ENCODE assay signal across 13 mouse cellular contexts in the genomic region with DNA sequence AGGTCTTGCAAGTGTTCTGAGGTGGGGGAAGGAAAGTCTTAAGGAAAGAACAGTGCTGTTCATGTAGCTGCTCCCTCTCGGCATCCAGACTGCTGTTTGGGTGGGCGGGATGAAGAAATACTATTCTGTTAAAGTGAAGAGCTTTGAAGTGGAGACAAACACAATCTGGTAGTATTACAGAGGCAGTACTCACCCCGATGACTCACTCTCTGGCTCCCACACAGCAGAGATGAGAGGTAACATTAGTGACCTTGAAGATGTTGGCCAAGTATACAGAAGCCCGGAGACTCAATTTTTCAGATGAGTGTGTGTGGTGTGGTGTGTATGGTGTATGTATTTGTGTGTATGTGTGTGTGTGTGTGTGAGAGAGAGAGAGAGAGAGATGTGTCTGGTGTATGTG. TPM values are rescaled to one million over a fixed set of nuclear protein-coding genes. Genes with fewer than 3 reads are reported as not detected.
DNase-seq lines count a peak whose midpoint lies in the region; ATAC-seq and TF ChIP-seq lines count a peak whose summit lies in the region.
"Had no signal": no experiment of that assay in that cellular context is flagged by ENCODE, and none has a peak within 500 bp of the region (broad histone marks: within the 10 kb centered on the region; RNA-seq: fewer than 3 reads in every experiment).

No protein-coding gene starts in this region.

- no peak overlapping the region for H3K4me2 ChIP-seq in heart, postnatal 0 days (ENCODE audit: low read depth, low read length)
- no peak overlapping the region for H3K4me2 ChIP-seq in stomach, embryonic 16.5 days (ENCODE audit: low read depth, low read length)
- no peak overlapping the region for H3K4me2 ChIP-seq in forebrain, embryonic 11.5 days (ENCODE audit: low read depth, low read length, severe bottlenecking)
- H3K4me2 ChIP-seq: liver, embryonic 15.5 days had no signal

- no peak overlapping the region for H3K4me3 ChIP-seq in heart, postnatal 0 days (ENCODE audit: low read depth, low read length)
- H3K4me3 ChIP-seq in heart, embryonic 10.5 days, result no peak overlapping the region
- no peak overlapping the region for H3K4me3 ChIP-seq in left cerebral cortex, adult 2 months
- no peak overlapping the region for H3K4me3 ChIP-seq in stomach, embryonic 16.5 days (replicated peaks; ENCODE audit: low read length)
- no peak overlapping the region for H3K4me3 ChIP-seq in forebrain, embryonic 11.5 days (ENCODE audit: low read depth, low read length)
- H3K4me3 ChIP-seq: liver, embryonic 15.5 days had no signal

- ATAC-seq in heart, postnatal 0 days (ENCODE audit: insufficient read depth, low read depth), result peak; percentile 80
- ATAC-seq in stomach, embryonic 16.5 days (ENCODE audit: insufficient read depth, low FRiP score), result peak; percentile 37; the same call in 1 of the 2 replicates
- ATAC-seq in forebrain, embryonic 11.5 days (replicated peaks; ENCODE audit: low FRiP score), result no peak
- ATAC-seq: forebrain, postnatal 0 days had no signal

- peak; percentile 40 for DNase-seq in heart, postnatal 0 days (ENCODE audit: low spot score)
- DNase-seq in heart, embryonic 10.5 days (ENCODE audit: low spot score), result no peak
- DNase-seq in right cerebral cortex, adult 2 months (ENCODE audit: low spot score in 2 of 2), result peak; percentile 69 to 72
- no peak for DNase-seq in right cerebral cortex, postnatal 4 days
- peak; percentile 34 to 51 for DNase-seq in left cerebral cortex, adult 2 months (ENCODE audit: extremely low spot score in 1 of 2, low spot score in 2 of 2)
- no peak for DNase-seq in forebrain, embryonic 11.5 days (ENCODE audit: low spot score)
- no peak for DNase-seq in embryo, embryonic 10 days (ENCODE audit: low spot score)
- DNase-seq: cerebellum, adult 11-12 months; forebrain, postnatal 0 days; kidney, postnatal 10 days had no signal

- no peaks in the 10 kb centered on the region for H3K9me3 ChIP-seq in heart, postnatal 0 days (replicated peaks; ENCODE audit: control insufficient read depth, low read length)
- no peaks in the 10 kb centered on the region for H3K9me3 ChIP-seq in heart, embryonic 10.5 days
- H3K9me3 ChIP-seq in stomach, embryonic 16.5 days (replicated peaks; ENCODE audit: control insufficient read depth, low read length), result no peaks in the 10 kb centered on the region
- no peaks in the 10 kb centered on the region for H3K9me3 ChIP-seq in forebrain, embryonic 11.5 days (ENCODE audit: control insufficient read depth, low read length)
- H3K9me3 ChIP-seq: liver, embryonic 15.5 days had no signal

- H3K27me3 ChIP-seq in heart, postnatal 0 days (ENCODE audit: control insufficient read depth, insufficient read depth, low read length), result no peaks in the 10 kb centered on the region
- H3K27me3 ChIP-seq in heart, embryonic 10.5 days (ENCODE audit: insufficient read depth, poor library complexity, severe bottlenecking), result no peaks in the 10 kb centered on the region
- H3K27me3 ChIP-seq in stomach, embryonic 16.5 days (ENCODE audit: control insufficient read depth, insufficient read depth, low read length), result no peaks in the 10 kb centered on the region
- no peaks in the 10 kb centered on the region for H3K27me3 ChIP-seq in forebrain, embryonic 11.5 days (ENCODE audit: control insufficient read depth, insufficient read depth, low read length)
- H3K27me3 ChIP-seq: liver, embryonic 15.5 days had no signal

- no peak for TF ChIP-seq EP300 in heart, postnatal 0 days (IDR thresholded peaks at IDR 0.05; ENCODE audit: low read depth)

- H3K27ac ChIP-seq in heart, postnatal 0 days (ENCODE audit: low read depth), result peak overlapping the region; percentile 21; the same call in 1 of the 2 replicates
- no peak overlapping the region for H3K27ac ChIP-seq in heart, embryonic 10.5 days
- no peak overlapping the region for H3K27ac ChIP-seq in left cerebral cortex, adult 2 months
- no peak overlapping the region for H3K27ac ChIP-seq in stomach, embryonic 16.5 days (ENCODE audit: low read length)
- no peak overlapping the region for H3K27ac ChIP-seq in forebrain, embryonic 11.5 days (ENCODE audit: low read depth, low read length)
- H3K27ac ChIP-seq: liver, embryonic 15.5 days had no signal

- H3K36me3 ChIP-seq in heart, postnatal 0 days (replicated peaks; ENCODE audit: control insufficient read depth, insufficient read depth, low read length), result no peaks in the 10 kb centered on the region
- no peaks in the 10 kb centered on the region for H3K36me3 ChIP-seq in heart, embryonic 10.5 days
- no peaks in the 10 kb centered on the region for H3K36me3 ChIP-seq in stomach, embryonic 16.5 days (ENCODE audit: control insufficient read depth, insufficient read depth, low read length)
- no peaks in the 10 kb centered on the region for H3K36me3 ChIP-seq in forebrain, embryonic 11.5 days (ENCODE audit: control insufficient read depth, insufficient read depth, low read length)
- H3K36me3 ChIP-seq: G1E; liver, embryonic 15.5 days had no signal

- H3K9ac ChIP-seq in heart, postnatal 0 days (replicated peaks; ENCODE audit: low read depth, low read length), result no peak overlapping the region
- no peak overlapping the region for H3K9ac ChIP-seq in stomach, embryonic 16.5 days (ENCODE audit: low read length)
- no peak overlapping the region for H3K9ac ChIP-seq in forebrain, embryonic 11.5 days (ENCODE audit: low read length)
- H3K9ac ChIP-seq: forebrain, postnatal 0 days; liver, embryonic 15.5 days had no signal

- H3K4me1 ChIP-seq in heart, postnatal 0 days (ENCODE audit: control insufficient read depth, insufficient read depth), result peaks cover 6% of the 10 kb centered on the region
- H3K4me1 ChIP-seq in heart, embryonic 10.5 days, result peaks cover 20% of the 10 kb centered on the region; the same call in 1 of the 2 replicates
- H3K4me1 ChIP-seq in stomach, embryonic 16.5 days (ENCODE audit: control insufficient read depth, insufficient read depth, low read length), result no peaks in the 10 kb centered on the region
- no peaks in the 10 kb centered on the region for H3K4me1 ChIP-seq in forebrain, embryonic 11.5 days (replicated peaks; ENCODE audit: control insufficient read depth, insufficient read depth, low read length)
- H3K4me1 ChIP-seq: liver, embryonic 15.5 days had no signal

- TF ChIP-seq CTCF in heart, postnatal 0 days (IDR thresholded peaks at IDR 0.05; ENCODE audit: low read depth), result no peak
- TF ChIP-seq CTCF in left cerebral cortex, adult 2 months (IDR thresholded peaks at IDR 0.05), result no peak

- WGBS in heart, postnatal 0 days, result 29% methylated on average over 4 of the region's 4 CpGs
- 57% methylated on average over 4 of the region's 4 CpGs for WGBS in heart, embryonic 10.5 days
- 41% methylated on average over 4 of the region's 4 CpGs for WGBS in stomach, embryonic 16.5 days
- WGBS in forebrain, embryonic 11.5 days, result 84% methylated on average over 4 of the region's 4 CpGs

- intact Hi-C loops in left cerebral cortex, adult 2 months (cut with DNase I), result loop anchor here (2.0 to 10.0 kb wide), 2 partner anchors 53 to 565 kb away; no protein-coding TSS in a partner anchor

RNA-seq across cellular contexts. Expression of a gene that starts 22.5 kb away (rescaled TPM):
- 0.92 and 1.2 TPM in 2 replicates for total RNA-seq in heart, postnatal 0 days (2014; rRNA removed; ENCODE audit: low replicate concordance)
- 4.3 and 6.4 TPM in 2 replicates for polyA plus RNA-seq in heart, postnatal 0 days (2015; fragmentation: Nextera tagmentation; extraction: Ambion mirVana)
- 5.8 and 8.2 TPM in 2 replicates for polyA plus RNA-seq in heart, embryonic 10.5 days (2016; fragmentation: Nextera tagmentation; extraction: Ambion mirVana)
- total RNA-seq in left cerebral cortex, adult 2 months (2021), result 10 to 100 TPM; 26.7 to 33.8 TPM
- polyA plus RNA-seq in stomach, embryonic 16.5 days (2015; fragmentation: Nextera tagmentation; extraction: Ambion mirVana), result 5.5 and 6.8 TPM in 2 replicates
- polyA plus RNA-seq in forebrain, embryonic 11.5 days (2014; fragmentation: Nextera tagmentation; extraction: Ambion mirVana), result 4.9 and 7.5 TPM in 2 replicates
- polyA plus RNA-seq: G1E had no signal

RNA-seq across cellular contexts. Expression of a gene that starts 22.7 kb away (rescaled TPM):
- total RNA-seq in heart, postnatal 0 days (2014; rRNA removed; ENCODE audit: low replicate concordance), result 13.5 and 20.9 TPM in 2 replicates
- 5.0 and 5.9 TPM in 2 replicates for polyA plus RNA-seq in heart, postnatal 0 days (2015; fragmentation: Nextera tagmentation; extraction: Ambion mirVana)
- polyA plus RNA-seq in heart, embryonic 10.5 days (2016; fragmentation: Nextera tagmentation; extraction: Ambion mirVana), result 9.4 and 11.1 TPM in 2 replicates
- 10 to 100 TPM; 32.9 to 36.6 TPM for total RNA-seq in left cerebral cortex, adult 2 months (2021)
- polyA plus RNA-seq in stomach, embryonic 16.5 days (2015; fragmentation: Nextera tagmentation; extraction: Ambion mirVana), result 5.9 and 6.8 TPM in 2 replicates
- 5.1 and 5.9 TPM in 2 replicates for polyA plus RNA-seq in forebrain, embryonic 11.5 days (2014; fragmentation: Nextera tagmentation; extraction: Ambion mirVana)
- polyA plus RNA-seq: G1E had no signal

Comparison
In these comparisons a context has a peak if more than half of its experiments do, and no peak if none do; other contexts are left out.
1. DNase-seq: peak in heart, postnatal 0 days (single experiment), right cerebral cortex, adult 2 months (2 of 2) and left cerebral cortex, adult 2 months (2 of 2); none in heart, embryonic 10.5 days (single experiment), right cerebral cortex, postnatal 4 days (single experiment), forebrain, embryonic 11.5 days (single experiment) and embryo, embryonic 10 days (single experiment).